Mouse (Mus musculus) frontal cortex, postnatal 10 days (tissue): ENCODE results near the gene Chtf18.
"Not testable (repeated sequence)": the region's sequence is repeated elsewhere in the genome, so short reads cannot be mapped to it uniquely, and the experiment has no call there.

ENCODE experiments used
- DNase-seq, 2 experiments: peaks; one replicate each; pipeline ENCODE4 v3.0.0; 2022; ENCODE audit warnings: low spot score in 2 of 2, mixed read lengths in 1 of 2

The Chtf18 gene

GRCm38 (mm10) chr17:25727265-25728008 lies at the start of gene Chtf18, which contains the start of gene Rpusd1:
Gene Chtf18 (minus strand): TSS chr17:25727419.
Gene Rpusd1 (plus strand): TSS chr17:25727670.
- DNase-seq: peak; percentile 99 to 100

DNA sequence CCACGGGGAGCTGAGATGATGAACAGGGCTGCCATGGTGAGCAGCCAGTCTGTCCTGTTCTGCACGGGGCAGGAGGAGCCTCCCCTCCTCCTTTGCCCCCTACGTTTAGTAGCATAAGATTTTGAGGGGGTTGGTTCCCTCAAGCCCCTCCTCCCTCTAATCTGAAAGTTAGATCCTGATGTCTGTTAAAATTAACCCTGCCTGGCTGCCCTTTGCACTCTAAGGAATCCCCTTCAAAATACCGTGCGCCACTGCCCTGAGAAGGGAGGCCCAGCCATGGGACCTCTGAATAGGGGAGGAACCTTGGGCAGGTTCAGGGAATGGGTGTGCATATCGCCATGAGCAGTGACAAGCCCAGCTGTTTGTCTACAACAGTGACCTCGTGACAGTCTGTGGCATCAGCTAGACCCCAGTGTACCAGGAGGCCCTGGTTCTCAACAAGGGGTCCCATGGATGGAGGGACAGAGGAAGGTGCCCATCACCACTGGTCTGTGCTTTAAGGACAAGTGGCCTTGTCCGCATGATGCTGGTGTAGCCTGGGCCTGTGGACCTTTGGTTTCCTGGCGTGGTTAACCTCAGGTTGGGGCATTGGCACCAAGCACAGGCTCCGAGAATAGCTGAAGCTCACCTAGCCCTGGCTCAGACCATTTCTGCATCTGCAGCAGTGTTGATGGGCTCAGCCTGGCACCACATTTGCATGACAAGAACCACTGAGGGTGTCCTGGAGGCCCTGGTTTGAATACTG lies 48.3 kb upstream of the Chtf18 start:
- no peak for DNase-seq

DNA sequence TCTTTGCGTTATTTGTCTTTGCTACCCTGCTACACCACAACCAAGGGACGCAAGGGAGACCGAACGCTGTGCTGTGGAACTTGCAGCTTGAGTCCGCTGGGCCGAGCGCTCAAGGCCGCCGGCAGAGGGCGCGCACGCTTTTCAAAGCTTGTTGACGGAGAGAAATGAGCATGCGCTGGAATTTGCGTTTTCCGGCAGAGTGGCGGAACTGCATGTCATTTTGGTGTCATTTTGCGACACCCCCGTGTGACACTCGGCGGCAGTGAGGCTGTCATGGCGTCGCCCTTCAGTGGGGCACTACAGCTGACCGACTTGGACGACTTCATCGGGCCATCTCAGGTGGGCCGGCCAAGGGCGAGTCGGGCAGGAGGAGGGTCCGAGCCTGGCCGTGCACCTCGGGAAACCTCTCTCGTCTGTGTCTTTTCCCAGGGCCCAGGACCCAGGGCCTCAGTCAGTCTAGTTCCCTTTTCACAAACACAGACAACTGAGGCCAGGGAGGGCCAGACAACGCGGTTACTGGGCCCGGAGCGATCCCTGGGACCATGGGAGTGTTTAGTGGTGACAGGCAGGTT lies 46.4 kb upstream of the Chtf18 start, which contains the start of gene Narfl:
Gene Narfl, plus strand, starts transcription at position 228 of the 572 bp plus-strand sequence.
- DNase-seq: peak; percentile 93 to 98

- DNase-seq: no peak
These were observed 42.1 kb upstream of the Chtf18 start for GRCm38 (mm10) chr17:25769331-25769730.

DNA sequence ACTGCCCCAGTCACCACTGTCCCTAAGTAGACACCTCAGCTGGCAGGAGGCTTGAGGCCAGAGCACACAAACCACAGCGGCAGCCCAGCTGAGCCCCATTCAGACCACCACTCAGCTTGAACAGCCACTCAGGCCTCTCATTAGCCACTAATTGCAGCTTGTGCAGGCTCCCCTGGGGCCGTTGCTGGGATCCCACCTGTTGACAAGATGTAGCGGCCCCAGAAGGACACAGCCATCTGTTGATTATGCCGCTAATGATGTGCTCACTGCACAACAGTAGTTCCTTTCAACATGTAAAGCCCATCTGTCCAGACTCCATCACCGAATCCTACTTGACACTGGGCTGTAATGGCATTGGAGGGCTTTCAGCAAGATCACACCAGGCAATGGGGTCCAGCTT lies 38.7 kb upstream of the Chtf18 start:
- DNase-seq: no peak

DNA sequence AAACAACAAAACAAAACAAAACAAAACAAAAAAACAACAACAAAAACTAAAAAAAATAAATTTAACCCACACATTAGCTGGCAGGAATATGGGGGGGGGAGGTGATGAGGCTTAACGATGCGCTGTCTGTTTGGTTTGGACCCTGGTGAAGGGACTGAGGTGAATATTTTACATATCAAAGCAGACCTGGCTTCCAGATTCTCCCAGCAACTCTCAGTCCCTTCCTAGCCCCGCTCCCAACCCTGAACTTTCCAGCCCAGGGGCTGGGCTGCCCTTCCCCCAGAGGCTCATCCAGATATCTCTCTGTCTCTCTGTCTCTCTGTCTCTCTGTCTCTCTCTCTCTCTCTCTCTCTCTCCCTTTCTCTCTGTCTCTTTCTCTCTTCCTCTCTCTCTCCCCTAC lies 35.4 kb upstream of the Chtf18 start:
- no peak for DNase-seq

DNA sequence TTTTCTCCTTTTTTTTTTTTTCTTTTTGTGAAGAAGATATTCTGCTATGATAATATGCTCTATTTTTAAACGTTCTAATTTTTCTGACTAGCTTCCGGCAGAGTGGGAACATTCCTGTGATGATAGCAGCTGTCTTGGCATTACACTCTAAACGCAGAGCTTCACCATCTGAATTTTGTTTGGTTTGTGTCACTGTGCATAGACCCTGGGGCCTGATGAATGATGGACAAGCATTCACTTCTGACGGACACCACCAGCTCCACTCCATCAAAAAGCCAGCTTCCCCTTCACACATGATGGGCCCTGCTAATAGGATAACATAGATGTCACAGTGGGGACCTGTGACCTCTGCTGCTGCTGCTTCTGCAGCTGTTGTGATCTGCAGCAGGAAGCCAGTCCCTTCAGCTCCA lies 34.3 kb upstream of the Chtf18 start:
- no peak for DNase-seq

GRCm38 (mm10) chr17:25760148-25760547 lies 32.9 kb upstream of the Chtf18 start:
- DNase-seq: no peak

DNA sequence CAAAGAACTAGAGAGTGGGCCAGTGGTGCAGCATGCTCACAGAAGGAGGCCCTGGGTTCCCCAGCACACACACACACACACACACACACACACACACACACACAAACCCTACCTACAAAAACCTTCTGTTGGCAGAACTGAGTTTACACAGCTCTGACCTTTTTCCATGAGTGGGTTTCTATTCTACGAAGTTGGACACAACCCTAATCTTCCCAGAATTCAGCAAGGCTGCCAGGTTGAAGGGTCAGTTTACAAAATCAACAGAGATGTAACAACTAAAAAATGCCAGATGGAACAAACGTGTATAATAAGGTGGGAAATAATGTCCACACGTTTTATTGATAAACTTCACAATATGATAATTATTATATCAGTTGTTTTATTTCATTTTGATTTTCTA lies 30.5 kb upstream of the Chtf18 start:
- no peak for DNase-seq

- no peak for DNase-seq
These were observed 29.4 kb upstream of the Chtf18 start for GRCm38 (mm10) chr17:25756378-25757242.

GRCm38 (mm10) chr17:25755627-25756377 lies 28.6 kb upstream of the Chtf18 start:
- no peak for DNase-seq

DNA sequence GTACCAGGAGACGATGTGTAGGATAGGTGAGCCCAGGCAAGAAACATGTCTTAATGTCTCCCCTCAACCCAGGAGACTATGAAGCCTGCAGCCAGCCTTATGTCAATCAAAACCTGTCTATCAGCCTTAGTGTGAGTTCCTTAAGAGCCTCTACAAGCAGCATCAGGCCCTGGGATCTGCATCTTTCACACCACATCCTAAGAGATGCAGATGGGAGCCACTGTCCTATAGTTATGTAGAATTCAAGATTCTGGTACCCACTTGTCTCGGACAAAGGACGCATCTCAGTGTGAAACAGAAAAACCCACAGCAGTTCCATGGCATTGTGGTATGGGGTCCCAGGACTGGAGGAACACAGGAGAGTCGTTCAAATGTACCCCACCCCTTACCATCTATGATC lies 27.9 kb upstream of the Chtf18 start:
- no peak for DNase-seq

DNA sequence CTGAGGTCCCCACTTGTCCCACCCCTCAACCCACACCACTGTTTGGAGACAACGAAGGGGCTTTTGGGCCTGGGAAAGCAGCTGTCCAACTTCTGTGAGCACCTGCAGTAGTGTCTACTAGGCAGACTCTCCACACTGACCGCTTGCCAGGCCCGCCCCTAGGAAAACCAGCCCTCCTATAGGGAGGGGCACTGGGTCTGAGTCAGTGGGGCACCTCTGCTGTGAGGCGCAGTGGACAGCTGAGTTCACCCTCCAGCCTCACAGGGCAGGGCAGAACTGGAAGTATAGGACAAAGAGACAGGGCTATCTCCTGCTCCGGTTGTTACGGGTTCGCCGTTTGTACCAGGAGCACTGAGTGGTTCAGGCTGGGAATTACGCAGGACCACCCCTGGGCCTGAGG lies 27.0 kb upstream of the Chtf18 start, which contains the start of gene Msln:
Gene Msln, minus strand, starts transcription at position 138 of the 400 bp plus-strand sequence.
- DNase-seq: no peak

DNA sequence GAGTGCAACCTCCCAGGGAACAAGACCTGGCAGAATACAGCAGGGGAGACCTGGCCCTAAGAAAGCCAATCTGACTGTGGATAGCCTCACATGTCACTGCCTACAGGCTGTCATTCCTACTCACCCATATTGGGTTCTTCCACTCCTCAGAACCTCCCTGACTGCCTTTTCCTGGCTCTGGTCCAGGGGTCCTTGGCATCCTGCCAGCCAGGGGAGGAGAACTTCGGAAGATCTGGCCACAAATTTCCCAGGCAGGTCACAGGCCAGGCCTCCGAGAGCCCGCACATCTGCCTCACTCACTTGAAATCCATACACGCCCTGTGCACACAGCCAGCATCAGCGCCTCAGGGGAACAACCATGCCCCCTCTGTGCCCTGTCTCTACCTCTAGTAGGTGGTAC lies 24.2 kb upstream of the Chtf18 start:
- DNase-seq: peak in 1 of 2 experiments; percentile 44

DNA sequence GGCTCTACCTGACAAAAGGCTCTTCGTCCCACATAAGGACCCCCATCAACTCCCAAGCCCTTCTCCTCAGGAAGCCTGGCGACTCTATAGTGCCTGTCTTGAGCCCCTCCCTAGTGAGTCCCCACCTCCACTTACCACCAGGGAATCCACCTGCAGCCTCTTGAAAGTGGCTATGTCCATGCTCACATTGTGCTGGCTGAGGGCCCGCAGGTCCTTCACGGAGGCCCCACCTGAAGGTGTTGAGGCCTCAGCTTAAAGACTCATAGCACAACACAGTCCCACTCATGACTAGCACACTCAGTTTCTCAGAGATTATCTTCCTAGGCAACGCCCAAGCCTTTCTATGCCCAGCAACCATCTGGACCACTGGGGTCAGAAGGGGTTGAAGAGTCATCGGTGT lies 22.1 kb upstream of the Chtf18 start:
- no peak for DNase-seq

- DNase-seq: no peak
These were observed 21.0 kb upstream of the Chtf18 start for GRCm38 (mm10) chr17:25748238-25748637.

- no peak for DNase-seq
These were observed 17.1 kb upstream of the Chtf18 start for GRCm38 (mm10) chr17:25744311-25744710.

DNA sequence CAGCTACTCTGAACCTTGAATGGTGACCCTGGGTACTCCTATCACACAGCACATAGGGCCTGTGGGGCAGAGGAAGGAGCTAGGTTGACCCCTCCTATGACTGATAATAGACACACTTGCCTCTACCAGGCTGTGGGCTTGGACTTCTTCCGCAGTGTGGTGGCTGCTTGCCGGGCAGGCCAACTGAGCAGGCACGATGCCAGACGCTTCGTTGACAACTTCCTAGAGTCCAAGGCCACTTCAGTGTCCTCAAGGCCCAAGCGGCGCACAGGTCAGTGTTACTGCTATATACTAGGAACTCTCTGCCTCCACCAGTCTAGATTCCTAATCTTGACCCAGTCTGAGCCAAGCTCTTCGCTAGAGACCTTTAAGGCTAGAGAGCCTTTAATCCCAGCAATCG lies 16.6 kb upstream of the Chtf18 start:
- no peak for DNase-seq

DNA sequence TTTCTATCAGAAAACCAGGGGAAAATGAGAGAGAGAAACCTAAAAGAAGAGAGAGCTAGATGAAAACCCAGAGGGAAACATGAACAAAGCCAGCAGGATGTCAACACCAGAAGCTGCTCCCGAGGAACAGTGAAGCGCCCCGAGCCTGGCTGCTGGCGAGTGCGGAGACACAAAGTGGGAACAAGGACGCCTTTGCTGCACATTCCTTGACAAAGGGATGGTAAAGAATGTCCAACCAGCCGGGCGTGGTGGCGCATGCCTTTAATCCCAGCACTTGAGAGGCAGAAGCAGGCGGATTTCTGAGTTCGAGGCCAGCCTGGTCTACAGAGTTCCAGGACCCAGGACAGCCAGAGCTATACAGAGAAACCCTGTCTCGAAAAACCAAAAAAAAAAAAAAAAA lies 14.3 kb upstream of the Chtf18 start:
- not testable (repeated sequence) for DNase-seq

- DNase-seq: no peak
These were observed 11.6 kb upstream of the Chtf18 start for GRCm38 (mm10) chr17:25738861-25739260.

- DNase-seq: no peak
These were observed 8.5 kb upstream of the Chtf18 start, which contains the start of gene Mslnl for GRCm38 (mm10) chr17:25735745-25736144. Gene Mslnl (plus strand): TSS chr17:25736042.
